8 mouse cellular contexts compared by ENCODE assay signal in genomic region chr6:83161921-83162641, GRCm38 (mm10). TPM values are rescaled to one million over a fixed set of nuclear protein-coding genes. Genes with fewer than 3 reads are reported as not detected.
DNase-seq lines count a peak whose midpoint lies in the region; ATAC-seq lines count a peak whose summit lies in the region.

No protein-coding gene starts in this region.

- peak overlapping the region; percentile 54 for H3K4me3 ChIP-seq in embryonic facial prominence, embryonic 10.5 days
- H3K4me3 ChIP-seq in limb, embryonic 12.5 days (replicated peaks), result peak overlapping the region; percentile 46
- H3K4me3 ChIP-seq in midbrain, embryonic 13.5 days (replicated peaks), result peak overlapping the region; percentile 28

- H3K4me2 ChIP-seq in limb, embryonic 12.5 days, result peak overlapping the region; percentile 75
- peak overlapping the region; percentile 44 for H3K4me2 ChIP-seq in midbrain, embryonic 13.5 days (replicated peaks)

- WGBS in embryonic facial prominence, embryonic 10.5 days, result under 1% methylated on average over 49 of the region's 49 CpGs
- WGBS in limb, embryonic 12.5 days, result under 1% methylated on average over 49 of the region's 49 CpGs
- under 1% methylated on average over 49 of the region's 49 CpGs for WGBS in midbrain, embryonic 13.5 days

- peak; percentile 57 to 62 for DNase-seq in heart, adult 18-20 months
- no peak for DNase-seq in heart, adult 8-10 months (ENCODE audit: low spot score)
- DNase-seq in embryonic facial prominence, embryonic 10.5 days (ENCODE audit: low spot score), result peak; percentile 65
- peak; percentile 44 for DNase-seq in heart, postnatal 4 days
- DNase-seq in layer of hippocampus, postnatal 36 days, result no peak

- no peaks in the 10 kb centered on the region for H3K9me3 ChIP-seq in embryonic facial prominence, embryonic 10.5 days
- no peaks in the 10 kb centered on the region for H3K9me3 ChIP-seq in limb, embryonic 12.5 days
- H3K9me3 ChIP-seq in midbrain, embryonic 13.5 days, result no peaks in the 10 kb centered on the region

- H3K27me3 ChIP-seq in embryonic facial prominence, embryonic 10.5 days (replicated peaks; ENCODE audit: low read depth, poor library complexity, severe bottlenecking), result peaks cover 34% of the 10 kb centered on the region
- H3K27me3 ChIP-seq in limb, embryonic 12.5 days, result peaks cover 36% of the 10 kb centered on the region
- H3K27me3 ChIP-seq in midbrain, embryonic 13.5 days, result peaks cover 43% of the 10 kb centered on the region

- H3K27ac ChIP-seq in embryonic facial prominence, embryonic 10.5 days (replicated peaks), result peak overlapping the region; percentile 12; the same call in 1 of the 2 replicates
- no peak overlapping the region for H3K27ac ChIP-seq in limb, embryonic 12.5 days
- no peak overlapping the region for H3K27ac ChIP-seq in midbrain, embryonic 13.5 days

- peaks cover 36% of the 10 kb centered on the region for H3K4me1 ChIP-seq in embryonic facial prominence, embryonic 10.5 days
- H3K4me1 ChIP-seq in limb, embryonic 12.5 days (replicated peaks), result peaks cover 30% of the 10 kb centered on the region
- peaks cover 28% of the 10 kb centered on the region for H3K4me1 ChIP-seq in midbrain, embryonic 13.5 days (replicated peaks)

- H3K36me3 ChIP-seq in embryonic facial prominence, embryonic 10.5 days (replicated peaks), result no peaks in the 10 kb centered on the region
- no peaks in the 10 kb centered on the region for H3K36me3 ChIP-seq in limb, embryonic 12.5 days
- H3K36me3 ChIP-seq in midbrain, embryonic 13.5 days, result no peaks in the 10 kb centered on the region

- peak overlapping the region; percentile 58 for H3K9ac ChIP-seq in limb, embryonic 12.5 days (replicated peaks)
- peak overlapping the region; percentile 51 for H3K9ac ChIP-seq in midbrain, embryonic 13.5 days (replicated peaks)

- no peak for ATAC-seq in limb, embryonic 12.5 days (ENCODE audit: insufficient number of reproducible peaks, insufficient read depth, low FRiP score, low TSS enrichment, low read depth)
- ATAC-seq in midbrain, embryonic 13.5 days, result no peak
- ATAC-seq in frontal cortex, adult (ENCODE audit: low TSS enrichment), result no peak

RNA-seq across cellular contexts. Expression of gene Dctn1, which starts 3.6 kb away (rescaled TPM):
- total RNA-seq in heart, adult 18-20 months (2021), result 100 to 1,000 TPM; 130 to 133 TPM
- 100 to 1,000 TPM; 120 to 137 (median 134) TPM for total RNA-seq in heart, adult 8-10 months (2022)
- 112 and 116 TPM in 2 replicates for polyA plus RNA-seq in embryonic facial prominence, embryonic 10.5 days (2016; fragmentation: Nextera tagmentation; extraction: Ambion mirVana)
- total RNA-seq in heart, postnatal 4 days (2021), result 100 to 1,000 TPM; 122 to 123 TPM
- polyA plus RNA-seq in limb, embryonic 12.5 days (2016; fragmentation: Nextera tagmentation; extraction: Ambion mirVana), result 102 and 104 TPM in 2 replicates
- polyA plus RNA-seq in midbrain, embryonic 13.5 days (2015; fragmentation: Nextera tagmentation; extraction: Ambion mirVana), result 127 and 140 TPM in 2 replicates
- 100 to 1,000 TPM; 384 to 404 TPM for total RNA-seq in layer of hippocampus, postnatal 36 days (2021)

RNA-seq across cellular contexts. Expression of gene 1700003E16Rik, which starts 5.9 kb away (rescaled TPM):
- total RNA-seq in heart, adult 18-20 months (2021), result under 1 TPM; 0.12 to 0.18 TPM
- under 1 TPM; 0.16 to 0.41 (median 0.18) TPM for total RNA-seq in heart, adult 8-10 months (2022)
- polyA plus RNA-seq in embryonic facial prominence, embryonic 10.5 days (2016; fragmentation: Nextera tagmentation; extraction: Ambion mirVana), result 1.3 and 2.1 TPM in 2 replicates
- total RNA-seq in heart, postnatal 4 days (2021), result under 1 TPM in 1 of 2 experiments, not detected in 1; 0.14 TPM
- polyA plus RNA-seq in limb, embryonic 12.5 days (2016; fragmentation: Nextera tagmentation; extraction: Ambion mirVana), result 1.8 and 3.0 TPM in 2 replicates
- polyA plus RNA-seq in midbrain, embryonic 13.5 days (2015; fragmentation: Nextera tagmentation; extraction: Ambion mirVana), result 3.0 and 3.3 TPM in 2 replicates
- total RNA-seq in layer of hippocampus, postnatal 36 days (2021), result 10 to 100 TPM; 23.4 to 24.0 TPM

RNA-seq across cellular contexts. Expression of gene Wdr54, which starts 5.9 kb away (rescaled TPM):
- 1 to 10 TPM; 1.6 to 1.8 TPM for total RNA-seq in heart, adult 18-20 months (2021)
- total RNA-seq in heart, adult 8-10 months (2022), result 1 to 10 TPM; 2.1 to 2.6 (median 2.4) TPM
- polyA plus RNA-seq in embryonic facial prominence, embryonic 10.5 days (2016; fragmentation: Nextera tagmentation; extraction: Ambion mirVana), result 10.2 and 11.2 TPM in 2 replicates
- 1 to 10 TPM; 1.6 to 1.8 TPM for total RNA-seq in heart, postnatal 4 days (2021)
- 10.2 and 10.4 TPM in 2 replicates for polyA plus RNA-seq in limb, embryonic 12.5 days (2016; fragmentation: Nextera tagmentation; extraction: Ambion mirVana)
- polyA plus RNA-seq in midbrain, embryonic 13.5 days (2015; fragmentation: Nextera tagmentation; extraction: Ambion mirVana), result 16.1 and 19.2 TPM in 2 replicates
- 10 to 100 TPM; 24.2 to 25.3 TPM for total RNA-seq in layer of hippocampus, postnatal 36 days (2021)

RNA-seq across cellular contexts. Expression of gene Rtkn, which starts 26.8 kb away (rescaled TPM):
- total RNA-seq in heart, adult 18-20 months (2021), result 1 to 10 TPM; 3.5 to 5.9 TPM
- total RNA-seq in heart, adult 8-10 months (2022), result 1 to 10 TPM; 4.8 to 5.4 (median 5.3) TPM
- 38.2 and 39.0 TPM in 2 replicates for polyA plus RNA-seq in embryonic facial prominence, embryonic 10.5 days (2016; fragmentation: Nextera tagmentation; extraction: Ambion mirVana)
- 10 to 100 TPM; 11.7 to 13.1 TPM for total RNA-seq in heart, postnatal 4 days (2021)
- polyA plus RNA-seq in limb, embryonic 12.5 days (2016; fragmentation: Nextera tagmentation; extraction: Ambion mirVana), result 62.0 and 62.6 TPM in 2 replicates
- 16.5 and 18.8 TPM in 2 replicates for polyA plus RNA-seq in midbrain, embryonic 13.5 days (2015; fragmentation: Nextera tagmentation; extraction: Ambion mirVana)
- 10 to 100 TPM; 75.9 to 90.3 TPM for total RNA-seq in layer of hippocampus, postnatal 36 days (2021)

RNA-seq across cellular contexts. Expression of gene Ino80b, which starts 36.9 kb away (rescaled TPM):
- 10 to 100 TPM; 11.9 to 15.7 TPM for total RNA-seq in heart, adult 18-20 months (2021)
- 10 to 100 TPM; 11.3 to 19.5 (median 15.3) TPM for total RNA-seq in heart, adult 8-10 months (2022)
- polyA plus RNA-seq in embryonic facial prominence, embryonic 10.5 days (2016; fragmentation: Nextera tagmentation; extraction: Ambion mirVana), result 18.6 and 20.2 TPM in 2 replicates
- total RNA-seq in heart, postnatal 4 days (2021), result 10 to 100 TPM; 14.9 to 17.4 TPM
- polyA plus RNA-seq in limb, embryonic 12.5 days (2016; fragmentation: Nextera tagmentation; extraction: Ambion mirVana), result 17.6 and 19.2 TPM in 2 replicates
- 12.1 and 14.9 TPM in 2 replicates for polyA plus RNA-seq in midbrain, embryonic 13.5 days (2015; fragmentation: Nextera tagmentation; extraction: Ambion mirVana)
- total RNA-seq in layer of hippocampus, postnatal 36 days (2021), result 10 to 100 TPM; 21.2 to 23.5 TPM

Comparison
In these comparisons a context has a peak if more than half of its experiments do, and no peak if none do; other contexts are left out.
1. DNase-seq: peak in heart, adult 18-20 months (2 of 2), embryonic facial prominence, embryonic 10.5 days (single experiment) and heart, postnatal 4 days (single experiment); none in heart, adult 8-10 months (single experiment) and layer of hippocampus, postnatal 36 days (0 of 2).
2. RNA of gene 1700003E16Rik, which starts 5.9 kb away (total RNA-seq): 23.4 to 24.0 TPM in layer of hippocampus, postnatal 36 days; 0.16 to 0.41 TPM in heart, adult 8-10 months, 0.12 to 0.18 TPM in heart, adult 18-20 months and 0.14 TPM in heart, postnatal 4 days; every median in the first group is over 10 times any median in the second.
3. RNA of gene Wdr54, which starts 5.9 kb away (total RNA-seq): 24.2 to 25.3 TPM in layer of hippocampus, postnatal 36 days; 2.1 to 2.6 TPM in heart, adult 8-10 months, 1.6 to 1.8 TPM in heart, postnatal 4 days and 1.6 to 1.8 TPM in heart, adult 18-20 months; every median in the first group is over 4 times any median in the second.
4. Peak in every context shown above with its lines, with median percentiles within 50 percentile points of each other: H3K4me3 ChIP-seq.